In genomic region chr6:5442316-5443085, GRCm38 (mm10) we compare ENCODE assay signal across 8 mouse cellular contexts. TPM values are rescaled to one million over a fixed set of nuclear protein-coding genes. Genes with fewer than 3 reads are reported as not detected.
A peak's percentile ranks its signal among the peaks of the same experiment; 100 is the strongest.
DNase-seq lines count a peak whose midpoint lies in the region; ATAC-seq lines count a peak whose summit lies in the region.

No protein-coding gene starts in this region.

- H3K4me3 ChIP-seq in embryonic facial prominence, embryonic 10.5 days: peak overlapping the region; percentile 34
- H3K4me3 ChIP-seq in heart, embryonic 12.5 days: peak overlapping the region; percentile 17
- H3K4me3 ChIP-seq in lung, embryonic 15.5 days: no peak overlapping the region
- H3K4me3 ChIP-seq in stomach, embryonic 15.5 days (replicated peaks): no peak overlapping the region

- DNase-seq in urinary bladder, adult 18-20 months (ENCODE audit: low spot score in 2 of 2): peak; percentile 33 to 46
- DNase-seq in urinary bladder, postnatal 25 days (ENCODE audit: low spot score): no peak
- peak; percentile 30 for DNase-seq in embryonic facial prominence, embryonic 10.5 days (ENCODE audit: low spot score)
- peak; percentile 22 for DNase-seq in kidney, postnatal 14 days
- no peak for DNase-seq in thymus, postnatal 36 days

- no peak overlapping the region for H3K27ac ChIP-seq in embryonic facial prominence, embryonic 10.5 days (replicated peaks)
- peak overlapping the region; percentile 88 for H3K27ac ChIP-seq in heart, embryonic 12.5 days (ENCODE audit: poor library complexity, severe bottlenecking)
- peak overlapping the region; percentile 41; the same call in 1 of the 2 replicates for H3K27ac ChIP-seq in lung, embryonic 15.5 days
- peak overlapping the region; percentile 72; the same call in 1 of the 2 replicates for H3K27ac ChIP-seq in stomach, embryonic 15.5 days

- 4% methylated on average over 14 of the region's 14 CpGs for WGBS in embryonic facial prominence, embryonic 10.5 days
- WGBS in heart, embryonic 12.5 days: under 1% methylated on average over 14 of the region's 14 CpGs
- 4% methylated on average over 14 of the region's 14 CpGs for WGBS in lung, embryonic 15.5 days
- WGBS in stomach, embryonic 15.5 days: 9% methylated on average over 14 of the region's 14 CpGs

- no peaks in the 10 kb centered on the region for H3K27me3 ChIP-seq in embryonic facial prominence, embryonic 10.5 days (replicated peaks; ENCODE audit: low read depth, poor library complexity, severe bottlenecking)
- H3K27me3 ChIP-seq in heart, embryonic 12.5 days (replicated peaks): no peaks in the 10 kb centered on the region
- H3K27me3 ChIP-seq in lung, embryonic 15.5 days: no peaks in the 10 kb centered on the region
- H3K27me3 ChIP-seq in stomach, embryonic 15.5 days (replicated peaks): no peaks in the 10 kb centered on the region

- H3K4me2 ChIP-seq in heart, embryonic 12.5 days: peak overlapping the region; percentile 63
- H3K4me2 ChIP-seq in lung, embryonic 15.5 days: peak overlapping the region; percentile 40
- peak overlapping the region; percentile 29 for H3K4me2 ChIP-seq in stomach, embryonic 15.5 days

- ATAC-seq in heart, embryonic 12.5 days (ENCODE audit: insufficient number of reproducible peaks, low FRiP score): peak; percentile 89
- ATAC-seq in lung, embryonic 15.5 days (ENCODE audit: borderline replicate concordance, extremely low read depth, low FRiP score, low TSS enrichment): peak; percentile 44; the same call in 1 of the 2 replicates
- ATAC-seq in stomach, embryonic 15.5 days (ENCODE audit: insufficient read depth, low FRiP score, low read depth): peak; percentile 90

- H3K9me3 ChIP-seq in embryonic facial prominence, embryonic 10.5 days: no peaks in the 10 kb centered on the region
- H3K9me3 ChIP-seq in heart, embryonic 12.5 days (replicated peaks): no peaks in the 10 kb centered on the region
- no peaks in the 10 kb centered on the region for H3K9me3 ChIP-seq in lung, embryonic 15.5 days
- no peaks in the 10 kb centered on the region for H3K9me3 ChIP-seq in stomach, embryonic 15.5 days

- no peaks in the 10 kb centered on the region for H3K36me3 ChIP-seq in embryonic facial prominence, embryonic 10.5 days (replicated peaks)
- no peaks in the 10 kb centered on the region for H3K36me3 ChIP-seq in heart, embryonic 12.5 days
- no peaks in the 10 kb centered on the region for H3K36me3 ChIP-seq in lung, embryonic 15.5 days
- no peaks in the 10 kb centered on the region for H3K36me3 ChIP-seq in stomach, embryonic 15.5 days

- H3K9ac ChIP-seq in heart, embryonic 12.5 days: 0 out of 2 replicates have a peak overlapping the region, but pooled peaks have one; percentile 23
- no peak overlapping the region for H3K9ac ChIP-seq in lung, embryonic 15.5 days
- no peak overlapping the region for H3K9ac ChIP-seq in stomach, embryonic 15.5 days

- H3K4me1 ChIP-seq in embryonic facial prominence, embryonic 10.5 days: peaks cover 22% of the 10 kb centered on the region
- peaks cover 24% of the 10 kb centered on the region for H3K4me1 ChIP-seq in heart, embryonic 12.5 days (replicated peaks)
- H3K4me1 ChIP-seq in lung, embryonic 15.5 days: peaks cover 15% of the 10 kb centered on the region
- 0 out of 2 replicates have a peak, but pooled peaks cover 5% of the 10 kb centered on the region for H3K4me1 ChIP-seq in stomach, embryonic 15.5 days

RNA-seq across cellular contexts. Expression of gene Pdk4, which starts 53.6 kb away (rescaled TPM):
- 0.55 and 0.60 TPM in 2 replicates for polyA plus RNA-seq in embryonic facial prominence, embryonic 10.5 days (2016; fragmentation: Nextera tagmentation; extraction: Ambion mirVana)
- polyA plus RNA-seq in heart, embryonic 12.5 days (2016; fragmentation: Nextera tagmentation; extraction: Ambion mirVana): 20.4 and 22.5 TPM in 2 replicates
- 2.6 and 4.6 TPM in 2 replicates for polyA plus RNA-seq in lung, embryonic 15.5 days (2015; fragmentation: Nextera tagmentation; extraction: Ambion mirVana)
- 2.6 and 3.5 TPM in 2 replicates for polyA plus RNA-seq in stomach, embryonic 15.5 days (2015; fragmentation: Nextera tagmentation; extraction: Ambion mirVana)

RNA-seq across cellular contexts. Expression of gene Asb4, which starts 59.3 kb away (rescaled TPM):
- 69.0 and 70.1 TPM in 2 replicates for polyA plus RNA-seq in embryonic facial prominence, embryonic 10.5 days (2016; fragmentation: Nextera tagmentation; extraction: Ambion mirVana)
- 50.5 and 52.7 TPM in 2 replicates for polyA plus RNA-seq in heart, embryonic 12.5 days (2016; fragmentation: Nextera tagmentation; extraction: Ambion mirVana)
- 7.3 and 8.2 TPM in 2 replicates for polyA plus RNA-seq in lung, embryonic 15.5 days (2015; fragmentation: Nextera tagmentation; extraction: Ambion mirVana)
- 12.4 and 15.9 TPM in 2 replicates for polyA plus RNA-seq in stomach, embryonic 15.5 days (2015; fragmentation: Nextera tagmentation; extraction: Ambion mirVana)

Comparison
In these comparisons a context has a peak if more than half of its experiments do, and no peak if none do; other contexts are left out.
1. DNase-seq: peak in urinary bladder, adult 18-20 months (2 of 2), embryonic facial prominence, embryonic 10.5 days (single experiment) and kidney, postnatal 14 days (single experiment); none in urinary bladder, postnatal 25 days (single experiment) and thymus, postnatal 36 days (0 of 2).
2. H3K4me3 ChIP-seq: peak in embryonic facial prominence, embryonic 10.5 days (single experiment) and heart, embryonic 12.5 days (single experiment); none in lung, embryonic 15.5 days (single experiment) and stomach, embryonic 15.5 days (single experiment).
3. Peak in every context shown above with its lines, with median percentiles within 50 percentile points of each other: ATAC-seq and H3K4me2 ChIP-seq.